Mouse (Mus musculus) gastrocnemius, adult 2 months (tissue): ENCODE measurements around the gene Pxmp4. TPM values are rescaled to one million over a fixed set of nuclear protein-coding genes. Genes with fewer than 3 reads are reported as not detected.

Experiments
- DNase-seq: peaks from one replicate; pipeline ENCODE4 v3.0.0; 2022
- H3K27ac ChIP-seq: fragments of 200-600 bp; 2 replicates; pipeline ENCODE4 v1.8.1; 2022; ENCODE audit warnings: mild to moderate bottlenecking
- H3K4me3 ChIP-seq: fragments of 200-600 bp; 2 replicates; pipeline ENCODE4 v1.8.1; 2022; ENCODE audit warnings: mild to moderate bottlenecking, moderate library complexity
- CTCF ChIP-seq: fragments of 200-600 bp; IDR thresholded peaks from 2 replicates; pipeline ENCODE4 v1.8.1; 2022; ENCODE audit warnings: antibody characterized with exemption, mild to moderate bottlenecking, moderate library complexity
- intact Hi-C: fragments of 180-260 bp; cut with DNase I; formaldehyde crosslinking; loops from one replicate; pipeline ENCODE4 v1.15.1; 2025
- total RNA-seq, 2 experiments: library from RNA; stranded (reverse); gene quantifications; 2 replicates each; pipeline ENCODE4 v1.2.3; 2021

Gene Pxmp4
- total RNA-seq, 2 experiments from 2014 or later: 10.1 to 15.8 TPM

- TF ChIP-seq CTCF: no peak
- DNase-seq: peak; percentile 84
- Histone ChIP-seq H3K4me3 (no peak overlapping the region), H3K27ac (peak overlapping the region; percentile 46)
- intact Hi-C loops: no loop called here
Observed at GRCm38 (mm10) chr2:154543567-154544347, 59.8 kb downstream of the Pxmp4 start.

- intact Hi-C loops: no loop called here
- TF ChIP-seq CTCF: peak; percentile 23; the same call in 1 of the 2 replicates
- no peak overlapping the region for H3K27ac ChIP-seq
- no peak for DNase-seq
- no peak overlapping the region for H3K4me3 ChIP-seq
Observed at GRCm38 (mm10) chr2:154541630-154542029, 61.9 kb downstream of the Pxmp4 start.

- intact Hi-C loops: loop anchor here (2.0 kb wide), 1 partner anchor 123 kb away; no protein-coding TSS in a partner anchor
- Histone ChIP-seq H3K27ac (no peak overlapping the region), H3K4me3 (no peak overlapping the region)
- peak; percentile 46 for DNase-seq
- peak; percentile 71 for TF ChIP-seq CTCF
Observed at GRCm38 (mm10) chr2:154539720-154540119, 63.8 kb downstream of the Pxmp4 start.

- H3K27ac ChIP-seq: no peak overlapping the region
Observed at GRCm38 (mm10) chr2:154538710-154539109, 64.8 kb downstream of the Pxmp4 start.

GRCm38 (mm10) chr2:154538310-154538709 is 65.2 kb downstream of the Pxmp4 start:
- H3K4me3 ChIP-seq: no peak overlapping the region
- H3K27ac ChIP-seq: no peak overlapping the region
- TF ChIP-seq CTCF: no peak
- DNase-seq: no peak
- intact Hi-C loops: loop anchor here (2.0 kb wide), 1 partner anchor 122 kb away; no protein-coding TSS in a partner anchor

More at GRCm38 (mm10) chr2:154538710-154539109, 64.8 kb downstream of the Pxmp4 start:
- no peak for DNase-seq
- intact Hi-C loops: loop anchor here (2.0 kb wide), 1 partner anchor 122 kb away; no protein-coding TSS in a partner anchor
- H3K4me3 ChIP-seq: no peak overlapping the region
- TF ChIP-seq CTCF: no peak

Other genes starting within 250 kb of the Pxmp4 start
- 10 to 100 TPM; 14.5 to 15.3 TPM for gene Cdk5rap1, start 230.7 kb downstream of the Pxmp4 start, total RNA-seq
- 100 to 1,000 TPM; 245 to 247 TPM for gene Snta1, start 195.6 kb downstream of the Pxmp4 start, total RNA-seq
- gene Cbfa2t2, start 167.2 kb downstream of the Pxmp4 start, total RNA-seq: 10 to 100 TPM; 13.4 to 17.9 TPM
- gene 1700003F12Rik, start 56.6 kb downstream of the Pxmp4 start, total RNA-seq: not detected
- gene Actl10, start 51.9 kb downstream of the Pxmp4 start, total RNA-seq: not detected
- gene Necab3, start 44.8 kb downstream of the Pxmp4 start, total RNA-seq: under 1 TPM; 0.33 to 0.36 TPM
- gene E2f1, start 33.8 kb downstream of the Pxmp4 start, total RNA-seq: under 1 TPM; 0.28 to 0.64 TPM
- gene Zfp341, start 9.6 kb upstream of the Pxmp4 start, total RNA-seq: 1 to 10 TPM; 2.6 to 3.5 TPM
- not detected for gene 4930519P11Rik, start 9.7 kb upstream of the Pxmp4 start, total RNA-seq
- gene Chmp4b, start 48.0 kb upstream of the Pxmp4 start, total RNA-seq: 100 to 1,000 TPM; 111 to 119 TPM
- gene Gm14214, start 166.3 kb upstream of the Pxmp4 start, total RNA-seq: not detected
- 10 to 100 TPM; 62.5 to 70.7 TPM for gene Raly, start 187.4 kb upstream of the Pxmp4 start, total RNA-seq
- not detected for gene a, start 187.7 kb upstream of the Pxmp4 start, total RNA-seq